Mouse (Mus musculus): ENCODE data around the gene Taf1. TPM values are rescaled to one million over a fixed set of nuclear protein-coding genes. Genes with fewer than 3 reads are reported as not detected.

Gene Taf1
- polyA plus RNA-seq, 1 experiment from 2014 or later, result 19.7 TPM

DNA sequence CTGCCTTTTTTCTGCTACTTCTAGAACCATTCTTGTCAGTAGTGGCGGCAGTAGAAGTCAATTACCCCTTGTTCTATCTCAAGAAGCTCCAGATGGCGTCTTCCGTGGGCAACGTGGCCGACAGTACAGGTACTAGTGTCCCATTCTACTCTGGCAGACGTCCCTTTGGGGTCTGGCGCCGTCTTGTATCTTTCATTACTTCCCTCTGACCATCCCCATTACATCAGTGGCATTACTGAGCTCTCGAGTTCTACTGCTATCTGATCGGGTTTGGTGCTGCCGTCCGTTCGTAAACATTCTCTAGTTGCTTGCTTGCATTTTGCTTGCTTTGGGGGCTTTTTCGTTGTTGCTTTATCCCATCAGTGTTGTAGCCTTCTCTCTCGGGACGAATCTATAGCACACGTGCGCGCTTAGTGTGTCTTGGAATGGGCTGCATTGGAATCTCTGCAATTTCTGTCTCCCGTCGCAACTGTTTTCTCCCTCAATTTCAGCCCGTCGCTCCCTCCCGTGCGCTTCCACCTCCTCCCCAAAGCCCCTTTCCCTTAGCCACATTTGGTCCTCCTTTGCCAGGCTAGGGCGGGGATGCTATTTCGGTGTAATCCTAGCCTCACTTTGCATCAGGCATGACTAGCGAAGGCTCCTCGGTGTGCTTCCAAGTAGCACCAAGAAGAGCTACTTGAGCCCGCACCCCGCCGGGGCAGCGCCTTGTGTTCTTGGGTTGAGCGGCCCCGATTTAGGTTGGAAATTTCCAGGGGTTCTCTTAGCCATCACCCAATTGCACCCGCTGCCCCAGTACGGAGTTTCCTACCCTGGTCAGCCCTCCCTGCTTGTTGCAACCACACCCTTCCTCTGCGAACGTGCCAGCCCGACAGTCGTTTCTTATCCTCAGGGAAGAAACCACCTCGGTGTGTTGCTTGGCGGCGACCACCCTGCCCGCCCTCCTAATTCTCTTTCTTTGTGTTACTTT, 107.9 kb downstream of the Taf1 start:
- Histone ChIP-seq H3K4me3 (ENCODE audit: low read depth, low read length) (peak overlapping the region; percentile 63), H3K9me3 (ENCODE audit: control insufficient read depth, low read depth, low read length) (no peaks in the 10 kb centered on the region), H3K4me2 (replicated peaks; ENCODE audit: low read depth, low read length) (peak overlapping the region; percentile 52), H3K36me3 (ENCODE audit: control insufficient read depth, insufficient read depth, low read length) (no peaks in the 10 kb centered on the region), H3K4me1 (ENCODE audit: control insufficient read depth, insufficient read depth, low read length) (0 out of 2 replicates have a peak, but pooled peaks cover 3% of the 10 kb centered on the region), H3K9ac (replicated peaks; ENCODE audit: low read depth, low read length) (peak overlapping the region; percentile 66), H3K27ac (ENCODE audit: low read length) (peak overlapping the region; percentile 64), H3K27me3 (ENCODE audit: control insufficient read depth, insufficient read depth, low read length) (no peaks in the 10 kb centered on the region)
- WGBS, result 16% methylated on average over 45 of the region's 45 CpGs
- peak; percentile 35; the same call in 1 of the 2 replicates for ATAC-seq (ENCODE audit: insufficient number of reproducible peaks, insufficient read depth, low FRiP score, low read depth)

DNA sequence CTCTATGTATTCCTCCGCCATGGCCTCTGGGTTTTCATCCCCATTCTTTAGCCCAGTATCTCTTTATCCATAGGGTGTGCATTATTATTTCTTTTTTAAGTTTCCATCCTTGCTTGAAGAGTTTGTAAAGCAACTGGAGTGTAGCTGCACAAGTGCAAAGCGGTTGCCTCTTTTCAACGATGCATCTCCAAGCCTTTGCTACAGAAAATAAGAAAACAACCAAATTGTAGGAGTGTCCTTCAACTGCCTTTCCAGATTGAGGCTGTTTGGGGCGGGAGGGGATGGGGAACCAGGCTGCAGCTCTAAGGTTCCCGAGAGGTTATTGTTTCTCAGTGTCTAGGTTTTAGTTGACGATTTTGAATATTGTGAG, 108.6 kb downstream of the Taf1 start:
- Histone ChIP-seq H3K4me3 (ENCODE audit: low read depth, low read length) (peak overlapping the region; percentile 63), H3K9me3 (ENCODE audit: control insufficient read depth, low read depth, low read length) (no peaks in the 10 kb centered on the region), H3K9ac (replicated peaks; ENCODE audit: low read depth, low read length) (peak overlapping the region; percentile 66), H3K27me3 (ENCODE audit: control insufficient read depth, insufficient read depth, low read length) (no peaks in the 10 kb centered on the region), H3K36me3 (ENCODE audit: control insufficient read depth, insufficient read depth, low read length) (no peaks in the 10 kb centered on the region), H3K27ac (ENCODE audit: low read length) (no peak overlapping the region; the same call in 1 of the 2 replicates), H3K4me2 (replicated peaks; ENCODE audit: low read depth, low read length) (peak overlapping the region; percentile 52), H3K4me1 (ENCODE audit: control insufficient read depth, insufficient read depth, low read length) (0 out of 2 replicates have a peak, but pooled peaks cover 3% of the 10 kb centered on the region)
- WGBS, result 19% methylated on average over 6 of the region's 6 CpGs
- no peak for ATAC-seq (ENCODE audit: insufficient number of reproducible peaks, insufficient read depth, low FRiP score, low read depth)

DNA sequence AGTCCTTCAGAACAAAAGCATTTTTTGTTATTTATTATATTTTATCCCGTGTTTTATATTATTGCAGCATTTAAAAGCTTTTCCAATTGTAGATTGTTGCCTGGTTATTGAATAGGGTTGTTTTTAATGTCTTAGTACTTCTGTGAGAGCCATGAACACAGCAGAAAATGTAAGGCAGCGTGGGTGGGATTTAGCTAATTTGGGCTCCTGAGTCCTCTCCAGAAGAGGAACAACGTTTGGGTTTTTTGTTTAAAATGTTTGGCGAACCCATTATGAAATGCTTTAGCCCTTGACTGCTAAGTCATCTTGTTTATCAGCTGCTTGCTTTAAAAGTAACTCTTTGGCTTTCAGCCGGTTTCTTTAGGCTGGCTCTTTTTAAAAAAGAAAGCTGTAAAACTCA, 109.6 kb downstream of the Taf1 start:
- no peak overlapping the region for H3K27ac ChIP-seq (ENCODE audit: low read length)
- H3K9me3 ChIP-seq (ENCODE audit: control insufficient read depth, low read depth, low read length), result no peaks in the 10 kb centered on the region
- peak overlapping the region; percentile 63 for H3K4me3 ChIP-seq (ENCODE audit: low read depth, low read length)
- no peaks in the 10 kb centered on the region for H3K27me3 ChIP-seq (ENCODE audit: control insufficient read depth, insufficient read depth, low read length)
- H3K4me1 ChIP-seq (ENCODE audit: control insufficient read depth, insufficient read depth, low read length), result 0 out of 2 replicates have a peak, but pooled peaks cover 3% of the 10 kb centered on the region
- peak overlapping the region; percentile 52 for H3K4me2 ChIP-seq (replicated peaks; ENCODE audit: low read depth, low read length)
- no peak for ATAC-seq (ENCODE audit: insufficient number of reproducible peaks, insufficient read depth, low FRiP score, low read depth)
- no peaks in the 10 kb centered on the region for H3K36me3 ChIP-seq (ENCODE audit: control insufficient read depth, insufficient read depth, low read length)
- peak overlapping the region; percentile 66; the same call in 1 of the 2 replicates for H3K9ac ChIP-seq (replicated peaks; ENCODE audit: low read depth, low read length)
- 24% methylated on average over 5 of the region's 5 CpGs for whole genome bisulfite sequencing

- Histone ChIP-seq H3K9me3 (ENCODE audit: control insufficient read depth, low read depth, low read length) (no peaks in the 10 kb centered on the region), H3K4me3 (ENCODE audit: low read depth, low read length) (no peak overlapping the region), H3K4me2 (replicated peaks; ENCODE audit: low read depth, low read length) (no peak overlapping the region), H3K27ac (ENCODE audit: low read length) (no peak overlapping the region), H3K27me3 (ENCODE audit: control insufficient read depth, insufficient read depth, low read length) (no peaks in the 10 kb centered on the region), H3K36me3 (ENCODE audit: control insufficient read depth, insufficient read depth, low read length) (no peaks in the 10 kb centered on the region), H3K9ac (replicated peaks; ENCODE audit: low read depth, low read length) (no peak overlapping the region), H3K4me1 (ENCODE audit: control insufficient read depth, insufficient read depth, low read length) (0 out of 2 replicates have a peak, but pooled peaks cover 3% of the 10 kb centered on the region)
- ATAC-seq (ENCODE audit: insufficient number of reproducible peaks, insufficient read depth, low FRiP score, low read depth), result no peak
- WGBS, result 34% methylated on average over 2 of the region's 2 CpGs
Measured at GRCm38 (mm10) chrX:101645286-101645685, 112.8 kb downstream of the Taf1 start.

DNA sequence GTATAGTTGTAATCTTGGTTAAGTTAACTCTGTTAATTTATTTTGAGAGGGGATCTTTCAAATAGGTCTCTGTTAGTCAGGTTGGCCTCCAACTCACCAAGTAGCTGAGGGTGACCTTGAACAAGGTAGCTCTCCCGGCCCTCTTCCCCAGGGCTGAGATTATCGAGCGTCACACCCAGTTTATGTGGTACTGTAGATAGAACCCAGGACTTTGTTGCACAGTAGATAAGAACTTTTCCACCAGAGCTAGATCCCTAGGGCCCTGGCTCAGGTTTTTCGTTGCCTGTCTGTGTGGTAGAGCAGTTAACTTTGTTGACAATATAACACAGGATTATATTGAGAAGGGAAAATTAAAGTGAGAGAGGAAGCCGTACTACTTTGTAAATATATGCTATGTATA, 114.1 kb downstream of the Taf1 start:
- H3K9ac ChIP-seq (replicated peaks; ENCODE audit: low read depth, low read length), result no peak overlapping the region
- ATAC-seq (ENCODE audit: insufficient number of reproducible peaks, insufficient read depth, low FRiP score, low read depth), result no peak
- no peaks in the 10 kb centered on the region for H3K27me3 ChIP-seq (ENCODE audit: control insufficient read depth, insufficient read depth, low read length)
- 0 out of 2 replicates have a peak, but pooled peaks cover 3% of the 10 kb centered on the region for H3K4me1 ChIP-seq (ENCODE audit: control insufficient read depth, insufficient read depth, low read length)
- no peaks in the 10 kb centered on the region for H3K36me3 ChIP-seq (ENCODE audit: control insufficient read depth, insufficient read depth, low read length)
- 81% methylated on average over 5 of the region's 5 CpGs for WGBS
- H3K27ac ChIP-seq (ENCODE audit: low read length), result no peak overlapping the region
- H3K4me3 ChIP-seq (ENCODE audit: low read depth, low read length), result no peak overlapping the region
- H3K9me3 ChIP-seq (ENCODE audit: control insufficient read depth, low read depth, low read length), result no peaks in the 10 kb centered on the region
- H3K4me2 ChIP-seq (replicated peaks; ENCODE audit: low read depth, low read length), result no peak overlapping the region

Other genes starting within 250 kb of the Taf1 start
- gene Nlgn3, start 233.6 kb upstream of the Taf1 start, polyA plus RNA-seq (2014; fragmentation: Nextera tagmentation; extraction: Ambion mirVana), result 10.4 and 10.5 TPM in 2 replicates
- gene Gjb1, start 156.4 kb upstream of the Taf1 start, polyA plus RNA-seq (2014; fragmentation: Nextera tagmentation; extraction: Ambion mirVana), result 1.2 and 3.6 TPM in 2 replicates
- 28.0 and 30.4 TPM in 2 replicates for gene Zmym3, start 111.9 kb upstream of the Taf1 start, polyA plus RNA-seq (2014; fragmentation: Nextera tagmentation; extraction: Ambion mirVana)
- 358 and 366 TPM in 2 replicates for gene Nono, start 103.4 kb upstream of the Taf1 start, polyA plus RNA-seq (2014; fragmentation: Nextera tagmentation; extraction: Ambion mirVana)
- 2.0 and 2.5 TPM in 2 replicates for gene Itgb1bp2, start 83.6 kb upstream of the Taf1 start, polyA plus RNA-seq (2014; fragmentation: Nextera tagmentation; extraction: Ambion mirVana)
- gene Ogt, start 107.3 kb downstream of the Taf1 start, polyA plus RNA-seq (2014; fragmentation: Nextera tagmentation; extraction: Ambion mirVana), result 232 and 248 TPM in 2 replicates
- 0.19 and 0.81 TPM in 2 replicates for gene Cxcr3, start 201.5 kb downstream of the Taf1 start, polyA plus RNA-seq (2014; fragmentation: Nextera tagmentation; extraction: Ambion mirVana)